Mouse (Mus musculus): ENCODE results near the gene Nfe2. TPM values are rescaled to one million over a fixed set of nuclear protein-coding genes. Genes with fewer than 3 reads are reported as not detected.
"Not testable (repeated sequence)": the region's sequence is repeated elsewhere in the genome, so short reads cannot be mapped to it uniquely, and the experiment has no call there.

The Nfe2 gene
- polyA plus RNA-seq, 1 experiment from 2014 or later = 1.9 TPM

- no peak overlapping the region for H3K27ac ChIP-seq (ENCODE audit: low read depth, low read length)
- H3K4me3 ChIP-seq (ENCODE audit: low read depth, low read length) = no peak overlapping the region
- ATAC-seq (ENCODE audit: low read depth) = peak; percentile 35; the same call in 1 of the 2 replicates
- H3K9ac ChIP-seq (replicated peaks; ENCODE audit: low read depth, low read length) = no peak overlapping the region
- H3K27me3 ChIP-seq (ENCODE audit: control insufficient read depth, insufficient read depth, low read length) = no peaks in the 10 kb centered on the region
- H3K4me1 ChIP-seq (ENCODE audit: control insufficient read depth, insufficient read depth, low read length) = peaks cover 2% of the 10 kb centered on the region; the same call in 1 of the 2 replicates
- peaks cover 45% of the 10 kb centered on the region for H3K36me3 ChIP-seq (ENCODE audit: control insufficient read depth, insufficient read depth, low read length)
- 78% methylated on average over 28 of the region's 28 CpGs for WGBS
- H3K4me2 ChIP-seq (ENCODE audit: low read depth, low read length) = no peak overlapping the region
- no peaks in the 10 kb centered on the region for H3K9me3 ChIP-seq (ENCODE audit: control insufficient read depth, low read length)
Measured at GRCm38 (mm10) chr15:103248401-103249313, 9.5 kb downstream of the Nfe2 start.

GRCm38 (mm10) chr15:103247782-103248400 lies 10.3 kb downstream of the Nfe2 start:
- no peaks in the 10 kb centered on the region for H3K27me3 ChIP-seq (ENCODE audit: control insufficient read depth, insufficient read depth, low read length)
- H3K4me1 ChIP-seq (ENCODE audit: control insufficient read depth, insufficient read depth, low read length) = peaks cover 10% of the 10 kb centered on the region
- H3K27ac ChIP-seq (ENCODE audit: low read depth, low read length) = no peak overlapping the region
- H3K4me3 ChIP-seq (ENCODE audit: low read depth, low read length) = no peak overlapping the region
- H3K9ac ChIP-seq (replicated peaks; ENCODE audit: low read depth, low read length) = no peak overlapping the region
- peaks cover 52% of the 10 kb centered on the region for H3K36me3 ChIP-seq (ENCODE audit: control insufficient read depth, insufficient read depth, low read length)
- H3K9me3 ChIP-seq (ENCODE audit: control insufficient read depth, low read length) = no peaks in the 10 kb centered on the region
- no peak overlapping the region for H3K4me2 ChIP-seq (ENCODE audit: low read depth, low read length)
- no peak for ATAC-seq (ENCODE audit: low read depth)

- Histone ChIP-seq H3K36me3 (ENCODE audit: control insufficient read depth, insufficient read depth, low read length) (peaks cover 59% of the 10 kb centered on the region), H3K4me1 (ENCODE audit: control insufficient read depth, insufficient read depth, low read length) (peaks cover 16% of the 10 kb centered on the region), H3K27me3 (ENCODE audit: control insufficient read depth, insufficient read depth, low read length) (no peaks in the 10 kb centered on the region), H3K4me2 (ENCODE audit: low read depth, low read length) (no peak overlapping the region), H3K9ac (replicated peaks; ENCODE audit: low read depth, low read length) (no peak overlapping the region), H3K27ac (ENCODE audit: low read depth, low read length) (no peak overlapping the region), H3K4me3 (ENCODE audit: low read depth, low read length) (no peak overlapping the region), H3K9me3 (ENCODE audit: control insufficient read depth, low read length) (no peaks in the 10 kb centered on the region)
- WGBS = 92% methylated on average over 9 of the region's 9 CpGs
- no peak for ATAC-seq (ENCODE audit: low read depth)
Measured at GRCm38 (mm10) chr15:103247078-103247781, 11.0 kb downstream of the Nfe2 start.

GRCm38 (mm10) chr15:103245616-103246015 lies 12.6 kb downstream of the Nfe2 start:
- Histone ChIP-seq H3K4me2 (ENCODE audit: low read depth, low read length) (no peak overlapping the region), H3K4me3 (ENCODE audit: low read depth, low read length) (no peak overlapping the region), H3K27ac (ENCODE audit: low read depth, low read length) (no peak overlapping the region), H3K9ac (replicated peaks; ENCODE audit: low read depth, low read length) (no peak overlapping the region), H3K9me3 (ENCODE audit: control insufficient read depth, low read length) (no peaks in the 10 kb centered on the region), H3K36me3 (ENCODE audit: control insufficient read depth, insufficient read depth, low read length) (peaks cover 62% of the 10 kb centered on the region), H3K4me1 (ENCODE audit: control insufficient read depth, insufficient read depth, low read length) (peaks cover 24% of the 10 kb centered on the region), H3K27me3 (ENCODE audit: control insufficient read depth, insufficient read depth, low read length) (no peaks in the 10 kb centered on the region)
- WGBS = 86% methylated on average over 6 of the region's 6 CpGs
- ATAC-seq (ENCODE audit: low read depth) = no peak

- WGBS = 70% methylated on average over 8 of the region's 8 CpGs
- H3K4me1 ChIP-seq (ENCODE audit: control insufficient read depth, insufficient read depth, low read length) = peaks cover 31% of the 10 kb centered on the region
Measured at GRCm38 (mm10) chr15:103242885-103243284, 15.3 kb downstream of the Nfe2 start.

GRCm38 (mm10) chr15:103241071-103242018 lies 16.9 kb downstream of the Nfe2 start:
- not testable (repeated sequence) for H3K27me3 ChIP-seq (ENCODE audit: control insufficient read depth, insufficient read depth, low read length); ATAC-seq (ENCODE audit: low read depth); H3K9me3 ChIP-seq (ENCODE audit: control insufficient read depth, low read length)
- Histone ChIP-seq H3K27ac (ENCODE audit: low read depth, low read length) (peak overlapping the region; percentile 95), H3K9ac (replicated peaks; ENCODE audit: low read depth, low read length) (peak overlapping the region; percentile 78), H3K4me2 (ENCODE audit: low read depth, low read length) (peak overlapping the region; percentile 69), H3K4me1 (ENCODE audit: control insufficient read depth, insufficient read depth, low read length) (peaks cover 31% of the 10 kb centered on the region), H3K4me3 (ENCODE audit: low read depth, low read length) (peak overlapping the region; percentile 67), H3K36me3 (ENCODE audit: control insufficient read depth, insufficient read depth, low read length) (peaks cover 35% of the 10 kb centered on the region)
- WGBS = 9% methylated on average over 11 of the region's 12 CpGs

More at GRCm38 (mm10) chr15:103242885-103243284, 15.3 kb downstream of the Nfe2 start:
- Histone ChIP-seq H3K9me3 (ENCODE audit: control insufficient read depth, low read length) (no peaks in the 10 kb centered on the region), H3K9ac (replicated peaks; ENCODE audit: low read depth, low read length) (0 out of 2 replicates have a peak overlapping the region, but pooled peaks have one; percentile 11), H3K27ac (ENCODE audit: low read depth, low read length) (no peak overlapping the region), H3K36me3 (ENCODE audit: control insufficient read depth, insufficient read depth, low read length) (peaks cover 51% of the 10 kb centered on the region), H3K4me2 (ENCODE audit: low read depth, low read length) (peak overlapping the region; percentile 69), H3K27me3 (ENCODE audit: control insufficient read depth, insufficient read depth, low read length) (no peaks in the 10 kb centered on the region), H3K4me3 (ENCODE audit: low read depth, low read length) (peak overlapping the region; percentile 12; the same call in 1 of the 2 replicates)
- no peak for ATAC-seq (ENCODE audit: low read depth)

GRCm38 (mm10) chr15:103240160-103241028 lies 17.8 kb downstream of the Nfe2 start, which contains the start of gene Hnrnpa1:
TSS of gene Hnrnpa1 (plus strand) at chr15:103240432.
- H3K9ac ChIP-seq (replicated peaks; ENCODE audit: low read depth, low read length) = peak within 1 kb of the TSS; percentile 78
- H3K4me3 ChIP-seq (ENCODE audit: low read depth, low read length) = peak within 1 kb of the TSS; percentile 67
- H3K4me2 ChIP-seq (ENCODE audit: low read depth, low read length) = peak within 1 kb of the TSS; percentile 69
- peak; percentile 94 for ATAC-seq (ENCODE audit: low read depth)
- peaks cover 27% of the 10 kb centered on the region for H3K36me3 ChIP-seq (ENCODE audit: control insufficient read depth, insufficient read depth, low read length)
- H3K27me3 ChIP-seq (ENCODE audit: control insufficient read depth, insufficient read depth, low read length) = no peaks in the 10 kb centered on the region
- H3K27ac ChIP-seq (ENCODE audit: low read depth, low read length) = peak within 1 kb of the TSS; percentile 95
- under 1% methylated on average over 47 of the region's 47 CpGs for WGBS
- no peaks in the 10 kb centered on the region for H3K9me3 ChIP-seq (ENCODE audit: control insufficient read depth, low read length)
- peaks cover 31% of the 10 kb centered on the region for H3K4me1 ChIP-seq (ENCODE audit: control insufficient read depth, insufficient read depth, low read length)

Data from neural tube, embryonic 14.5 days (tissue).